Mouse (Mus musculus) midbrain, embryonic 11.5 days (tissue): ENCODE results near the gene Trim65. TPM values are rescaled to one million over a fixed set of nuclear protein-coding genes. Genes with fewer than 3 reads are reported as not detected.
A peak's percentile ranks its signal among the peaks of the same experiment; 100 is the strongest.
"Not testable (repeated sequence)": the region's sequence is repeated elsewhere in the genome, so short reads cannot be mapped to it uniquely, and the experiment has no call there.

Experiments used
- ATAC-seq: fragments of 200-750 bp; cut with Nextera tagmentation; 2 replicates; pipeline ENCODE4 v1.8.0; 2017; ENCODE audit warnings: moderate TSS enrichment, moderate library complexity; ENCODE audit not compliant: low FRiP score
- DNase-seq: peaks from one replicate; pipeline ENCODE4 v3.0.0; 2015; ENCODE audit warnings: low spot score; ENCODE audit errors: missing footprints
- H3K27ac ChIP-seq: fragments of 300-500 bp; sonication (generic); 2 replicates; pipeline ENCODE4 v1.5.1; 2014; ENCODE audit warnings: low read depth, low read length
- H3K27me3 ChIP-seq: fragments of 300-500 bp; sonication (generic); 2 replicates; pipeline ENCODE4 v1.6.1; 2014; ENCODE audit warnings: mild to moderate bottlenecking, low read length, moderate library complexity, mixed read lengths; ENCODE audit not compliant: control insufficient read depth, insufficient read depth
- H3K36me3 ChIP-seq: fragments of 300-500 bp; sonication (generic); 2 replicates; pipeline ENCODE4 v1.6.1; 2014; ENCODE audit warnings: mild to moderate bottlenecking, low read length, moderate library complexity, mixed read lengths; ENCODE audit not compliant: control insufficient read depth, insufficient read depth
- H3K4me1 ChIP-seq: fragments of 300-500 bp; sonication (generic); 2 replicates; pipeline ENCODE4 v1.6.1; 2014; ENCODE audit warnings: low read length; ENCODE audit not compliant: control insufficient read depth, insufficient read depth
- H3K4me2 ChIP-seq: fragments of 300-500 bp; sonication (generic); 2 replicates; pipeline ENCODE4 v1.6.1; 2014; ENCODE audit warnings: mild to moderate bottlenecking, moderate library complexity
- H3K4me3 ChIP-seq: fragments of 300-500 bp; sonication (generic); 2 replicates; pipeline ENCODE4 v1.5.1; 2014; ENCODE audit warnings: low read depth, low read length
- H3K9ac ChIP-seq: fragments of 300-500 bp; sonication (generic); 2 replicates; pipeline ENCODE4 v1.6.1; 2014; ENCODE audit warnings: low read length
- H3K9me3 ChIP-seq: fragments of 300-500 bp; sonication (generic); 2 replicates; pipeline ENCODE4 v1.6.1; 2016; ENCODE audit warnings: low read length; ENCODE audit not compliant: control insufficient read depth
- WGBS: fragments of 180-500 bp; shearing (Covaris S2); extraction: QIAGEN DNeasy Blood & Tissue Kit; methylation state at CpG from one replicate; pipeline ENCODE4 v1.1.7; 2014; 5-methylcytosine and 5-hydroxymethylcytosine counted together
- polyA plus RNA-seq: library from polyadenylated mRNA; unstranded; fragments of >200 nt; fragmentation: Nextera tagmentation; extraction: Ambion mirVana; gene quantifications from 2 replicates; pipeline ENCODE4 v1.2.1, GENCODE M21; 2014

Gene Trim65
- polyA plus RNA-seq, 1 experiment from 2014 or later, result 1.3 TPM

- H3K27ac ChIP-seq, result peak overlapping the region; percentile 30
- WGBS, result 40% methylated on average over 8 of the region's 8 CpGs
- H3K4me2 ChIP-seq, result peak overlapping the region; percentile 49
- peak overlapping the region; percentile 69 for H3K9ac ChIP-seq
- H3K9me3 ChIP-seq, result no peaks in the 10 kb centered on the region
- H3K4me3 ChIP-seq, result peak overlapping the region; percentile 37
- ATAC-seq (peak; percentile 50), DNase-seq (no peak)
- peaks cover 15% of the 10 kb centered on the region for H3K4me1 ChIP-seq
- H3K27me3 ChIP-seq, result no peaks in the 10 kb centered on the region
- peaks cover 10% of the 10 kb centered on the region; the same call in 1 of the 2 replicates for H3K36me3 ChIP-seq
These were observed 888 bp downstream of the Trim65 start for GRCm38 (mm10) chr11:116129993-116130487.

- Histone ChIP-seq H3K27me3 (no peaks in the 10 kb centered on the region), H3K4me2 (no peak overlapping the region), H3K9ac (no peak overlapping the region)
These were observed 1.7 kb downstream of the Trim65 start for GRCm38 (mm10) chr11:116129091-116129790.

GRCm38 (mm10) chr11:116127986-116128385 is 2.9 kb downstream of the Trim65 start:
- Histone ChIP-seq H3K27ac (no peak overlapping the region), H3K4me1 (peaks cover 15% of the 10 kb centered on the region), H3K36me3 (0 out of 2 replicates have a peak, but pooled peaks cover 4% of the 10 kb centered on the region), H3K9ac (no peak overlapping the region), H3K4me2 (no peak overlapping the region), H3K27me3 (no peaks in the 10 kb centered on the region), H3K9me3 (no peaks in the 10 kb centered on the region), H3K4me3 (no peak overlapping the region)
- ATAC-seq, result no peak
- 79% methylated on average over 9 of the region's 9 CpGs for WGBS
- no peak for DNase-seq

More at GRCm38 (mm10) chr11:116129091-116129790, 1.7 kb downstream of the Trim65 start:
- 80% methylated on average over 9 of the region's 9 CpGs for WGBS
- Histone ChIP-seq H3K4me1 (peaks cover 15% of the 10 kb centered on the region), H3K27ac (no peak overlapping the region), H3K36me3 (peaks cover 7% of the 10 kb centered on the region; the same call in 1 of the 2 replicates), H3K9me3 (no peaks in the 10 kb centered on the region), H3K4me3 (no peak overlapping the region)
- ATAC-seq, result no peak
- DNase-seq, result no peak

GRCm38 (mm10) chr11:116127156-116127980 is 3.6 kb downstream of the Trim65 start, which contains the start of gene Trim47:
Trim47 (minus strand) TSS chr11:116127210.
- peak; percentile 17; the same call in 1 of the 2 replicates for ATAC-seq
- no peak within 1 kb of the TSS for H3K4me3 ChIP-seq
- peak within 1 kb of the TSS; percentile 47 for H3K9ac ChIP-seq

GRCm38 (mm10) chr11:116126261-116126660 is 4.7 kb downstream of the Trim65 start:
- no peak overlapping the region for H3K4me2 ChIP-seq
- H3K27ac ChIP-seq, result no peak overlapping the region
- H3K9me3 ChIP-seq, result no peaks in the 10 kb centered on the region
- H3K4me1 ChIP-seq, result peaks cover 13% of the 10 kb centered on the region
- no peak overlapping the region for H3K4me3 ChIP-seq
- no peak overlapping the region for H3K9ac ChIP-seq
- no peak for DNase-seq
- H3K36me3 ChIP-seq, result no peaks in the 10 kb centered on the region
- 95% methylated on average over 15 of the region's 15 CpGs for WGBS
- no peaks in the 10 kb centered on the region for H3K27me3 ChIP-seq
- no peak for ATAC-seq

More at GRCm38 (mm10) chr11:116127156-116127980, 3.6 kb downstream of the Trim65 start, which contains the start of gene Trim47:
- DNase-seq, result no peak
- no peaks in the 10 kb centered on the region for H3K36me3 ChIP-seq
- no peaks in the 10 kb centered on the region for H3K27me3 ChIP-seq
- WGBS, result 25% methylated on average over 23 of the region's 23 CpGs
- H3K4me2 ChIP-seq, result peak within 1 kb of the TSS; percentile 27; the same call in 1 of the 2 replicates
- no peak within 1 kb of the TSS for H3K27ac ChIP-seq
- no peaks in the 10 kb centered on the region for H3K9me3 ChIP-seq
- H3K4me1 ChIP-seq, result peaks cover 15% of the 10 kb centered on the region

GRCm38 (mm10) chr11:116121731-116122245 is 9.1 kb downstream of the Trim65 start:
- not testable (repeated sequence) for DNase-seq, H3K4me1 ChIP-seq, H3K4me3 ChIP-seq, H3K36me3 ChIP-seq, H3K9ac ChIP-seq, ATAC-seq, H3K9me3 ChIP-seq, H3K27ac ChIP-seq, H3K4me2 ChIP-seq, H3K27me3 ChIP-seq
- 90% methylated on average over 8 of the region's 8 CpGs for WGBS

GRCm38 (mm10) chr11:116117819-116118218 is 13.1 kb downstream of the Trim65 start:
- ATAC-seq (no peak), DNase-seq (no peak)
- H3K27me3 ChIP-seq, result no peaks in the 10 kb centered on the region
- no peak overlapping the region for H3K4me2 ChIP-seq
- H3K4me3 ChIP-seq, result no peak overlapping the region
- H3K9ac ChIP-seq, result no peak overlapping the region
- H3K27ac ChIP-seq, result no peak overlapping the region
- H3K9me3 ChIP-seq, result no peaks in the 10 kb centered on the region
- H3K4me1 ChIP-seq, result peaks cover 7% of the 10 kb centered on the region
- no peaks in the 10 kb centered on the region for H3K36me3 ChIP-seq

GRCm38 (mm10) chr11:116117241-116117640 is 13.7 kb downstream of the Trim65 start:
- ATAC-seq (no peak), DNase-seq (no peak)
- 78% methylated on average over 12 of the region's 12 CpGs for WGBS

More at GRCm38 (mm10) chr11:116117241-116117640, 13.7 kb downstream of the Trim65 start:
- Histone ChIP-seq H3K27ac (no peak overlapping the region), H3K4me2 (no peak overlapping the region), H3K36me3 (no peaks in the 10 kb centered on the region), H3K9ac (no peak overlapping the region), H3K4me1 (peaks cover 7% of the 10 kb centered on the region), H3K27me3 (no peaks in the 10 kb centered on the region; the same call in 1 of the 2 replicates), H3K9me3 (no peaks in the 10 kb centered on the region), H3K4me3 (no peak overlapping the region)
